Mouse (Mus musculus): Measurements from ENCODE around the gene Ccdc69.
"Not testable (repeated sequence)": the region's sequence is repeated elsewhere in the genome, so short reads cannot be mapped to it uniquely, and the experiment has no call there.

Gene Ccdc69

GRCm38 (mm10) chr11:55096731-55097462 lies 19.0 kb upstream of the Ccdc69 start:
- DNase-seq (ENCODE audit: extremely low spot score), result no peak

DNA sequence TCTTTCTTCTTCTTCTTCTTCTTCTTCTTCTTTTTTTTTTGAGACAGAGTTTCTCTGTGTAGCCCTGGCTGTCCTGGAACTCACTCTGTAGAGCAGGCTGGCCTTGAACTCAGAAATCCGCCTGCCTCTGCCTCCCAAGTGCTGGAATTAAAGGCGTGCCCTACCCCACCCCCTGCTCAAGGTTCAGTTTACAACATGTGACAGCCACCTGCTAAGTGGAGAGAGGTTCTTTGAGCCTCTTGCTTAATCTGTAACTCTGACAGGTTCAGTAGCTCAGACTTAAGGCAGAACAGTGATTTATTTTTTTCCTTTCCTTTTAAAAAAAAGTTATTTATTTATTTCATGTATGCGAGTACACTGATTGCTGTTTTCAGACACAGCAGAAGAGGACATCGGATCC lies 18.4 kb upstream of the Ccdc69 start:
- not testable (repeated sequence) for DNase-seq (ENCODE audit: extremely low spot score)

GRCm38 (mm10) chr11:55093096-55093495 lies 15.2 kb upstream of the Ccdc69 start:
- DNase-seq (ENCODE audit: extremely low spot score), result no peak

GRCm38 (mm10) chr11:55089892-55090291 lies 12.0 kb upstream of the Ccdc69 start:
- DNase-seq (ENCODE audit: extremely low spot score), result no peak

- peak; percentile 81 for DNase-seq (ENCODE audit: extremely low spot score)
Measured at GRCm38 (mm10) chr11:55087006-55087405, 9.1 kb upstream of the Ccdc69 start.

- DNase-seq (ENCODE audit: extremely low spot score), result no peak
Measured at GRCm38 (mm10) chr11:55085396-55085795, 7.5 kb upstream of the Ccdc69 start.

DNA sequence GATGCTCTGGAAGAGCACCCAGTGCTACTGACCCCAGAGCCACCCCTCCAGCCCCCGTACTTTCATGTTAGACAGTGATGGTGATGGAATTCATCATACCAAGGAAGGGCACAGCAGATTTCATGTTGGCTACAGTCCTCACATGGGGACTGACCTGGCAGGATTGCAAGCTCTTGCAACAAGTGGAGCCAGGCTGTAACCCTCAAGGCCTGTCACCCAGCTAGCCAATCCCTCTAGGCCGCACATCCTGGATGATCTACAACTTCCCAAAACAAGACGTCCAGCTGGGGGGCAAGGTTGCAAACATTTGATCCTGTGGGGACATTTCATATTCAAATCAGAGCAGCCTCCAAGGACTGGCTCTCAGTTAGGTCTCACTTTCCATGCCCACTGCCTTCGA lies 6.7 kb upstream of the Ccdc69 start:
- DNase-seq (ENCODE audit: extremely low spot score), result no peak

- DNase-seq (ENCODE audit: extremely low spot score), result no peak
Measured at GRCm38 (mm10) chr11:55081206-55081605, 3.3 kb upstream of the Ccdc69 start.

- DNase-seq (ENCODE audit: extremely low spot score), result no peak
Measured at GRCm38 (mm10) chr11:55079180-55079579, 1.2 kb upstream of the Ccdc69 start.

- no peak for DNase-seq (ENCODE audit: extremely low spot score)
Measured at GRCm38 (mm10) chr11:55078502-55078901, 571 bp upstream of the Ccdc69 start.

DNA sequence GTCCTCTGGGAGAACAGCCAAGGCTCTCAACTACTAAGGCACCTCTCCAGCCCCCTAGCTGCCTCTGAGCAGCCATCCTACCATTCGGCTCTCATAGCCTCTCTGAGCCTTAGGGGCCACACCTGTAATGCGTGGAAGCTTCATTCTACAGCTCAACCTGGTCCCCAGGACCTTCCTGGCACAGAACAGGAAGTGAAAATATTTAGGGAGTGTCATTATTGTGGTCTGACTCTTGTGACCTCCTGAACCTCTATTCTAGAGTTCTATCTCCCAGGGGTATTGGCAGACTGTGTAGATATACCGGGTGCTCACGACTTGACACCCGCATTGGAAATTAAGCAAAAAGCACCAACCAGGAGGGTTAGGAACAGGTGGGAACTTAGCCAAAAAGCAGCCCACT lies 1.7 kb downstream of the Ccdc69 start:
- DNase-seq (ENCODE audit: extremely low spot score), result no peak

DNA sequence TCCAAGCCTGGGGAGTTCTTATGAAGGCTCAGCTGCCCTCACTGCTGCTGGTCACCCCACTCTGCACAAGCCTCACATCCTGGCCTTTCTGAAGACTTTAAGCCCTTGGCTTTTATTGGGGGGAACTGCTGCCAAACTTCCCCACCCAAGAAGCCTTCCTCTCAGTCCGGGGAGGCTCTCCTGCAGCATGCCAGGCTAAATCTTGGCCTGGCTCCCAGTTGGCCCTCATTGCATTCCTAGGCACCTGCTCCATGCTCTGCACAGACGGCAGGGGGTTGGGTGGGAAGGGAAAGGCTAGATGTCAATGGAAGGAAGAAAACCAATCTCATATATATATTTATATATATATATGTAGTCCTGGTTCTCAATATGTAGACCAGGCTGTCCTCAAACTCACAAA lies 2.3 kb downstream of the Ccdc69 start:
- no peak for DNase-seq (ENCODE audit: extremely low spot score)

DNA sequence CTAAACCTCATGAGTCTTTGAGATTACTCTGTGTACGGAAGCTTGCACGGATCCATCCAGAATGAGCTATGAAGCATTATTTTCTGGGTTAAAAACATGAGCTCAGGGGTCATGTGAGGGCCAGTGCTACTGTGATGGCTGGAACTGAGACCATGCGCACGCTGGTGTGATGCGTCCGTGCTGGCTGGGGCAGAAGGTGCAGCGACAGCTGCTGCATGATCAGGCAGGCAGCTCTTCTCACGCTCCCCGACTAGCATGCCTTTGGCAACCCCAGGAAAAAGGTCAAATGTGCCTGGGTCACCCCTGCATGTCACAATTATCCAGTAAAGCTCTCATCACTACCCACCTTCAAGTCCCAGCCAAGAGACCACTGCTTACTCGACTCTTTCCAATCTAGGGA lies 4.7 kb downstream of the Ccdc69 start:
- no peak for DNase-seq (ENCODE audit: extremely low spot score)

GRCm38 (mm10) chr11:55072467-55072866 lies 5.5 kb downstream of the Ccdc69 start:
- DNase-seq (ENCODE audit: extremely low spot score), result no peak

- DNase-seq (ENCODE audit: extremely low spot score), result no peak
Measured at GRCm38 (mm10) chr11:55071344-55071743, 6.6 kb downstream of the Ccdc69 start.

- peak; percentile 32 for DNase-seq (ENCODE audit: extremely low spot score)
Measured at GRCm38 (mm10) chr11:55069023-55069422, 8.9 kb downstream of the Ccdc69 start.

DNA sequence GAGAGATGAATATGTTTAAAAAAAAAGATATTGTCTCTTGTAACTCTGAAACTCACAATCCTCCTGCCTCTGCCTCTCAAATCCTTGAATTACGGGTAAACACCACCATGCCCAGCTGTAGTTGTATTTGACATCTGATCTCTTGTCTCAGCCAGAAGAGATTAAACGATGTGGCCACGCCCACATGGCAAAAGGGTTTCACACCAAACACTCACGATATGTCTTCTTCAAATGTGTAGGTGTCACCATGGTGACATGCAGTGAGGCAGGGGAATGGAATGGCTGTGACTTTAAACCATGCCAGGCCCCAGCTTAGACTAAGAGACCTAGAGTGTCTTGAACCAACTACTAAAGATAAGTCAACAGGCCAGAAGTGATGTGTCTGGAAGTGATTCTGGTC lies 11.0 kb downstream of the Ccdc69 start:
- no peak for DNase-seq (ENCODE audit: extremely low spot score)

- DNase-seq (ENCODE audit: extremely low spot score), result no peak
Measured at GRCm38 (mm10) chr11:55062856-55063255, 15.1 kb downstream of the Ccdc69 start.

- DNase-seq (ENCODE audit: extremely low spot score), result no peak
Measured at GRCm38 (mm10) chr11:55060802-55061201, 17.1 kb downstream of the Ccdc69 start.

- no peak for DNase-seq (ENCODE audit: extremely low spot score)
Measured at GRCm38 (mm10) chr11:55057511-55057910, 20.4 kb downstream of the Ccdc69 start.

- no peak for DNase-seq (ENCODE audit: extremely low spot score)
Measured at GRCm38 (mm10) chr11:55050837-55051510, 27.0 kb downstream of the Ccdc69 start.

- DNase-seq (ENCODE audit: extremely low spot score), result no peak
Measured at GRCm38 (mm10) chr11:55046600-55046999, 31.3 kb downstream of the Ccdc69 start.

- DNase-seq (ENCODE audit: extremely low spot score), result no peak
Measured at GRCm38 (mm10) chr11:55041348-55041747, 36.6 kb downstream of the Ccdc69 start.
